In the genomic region with DNA sequence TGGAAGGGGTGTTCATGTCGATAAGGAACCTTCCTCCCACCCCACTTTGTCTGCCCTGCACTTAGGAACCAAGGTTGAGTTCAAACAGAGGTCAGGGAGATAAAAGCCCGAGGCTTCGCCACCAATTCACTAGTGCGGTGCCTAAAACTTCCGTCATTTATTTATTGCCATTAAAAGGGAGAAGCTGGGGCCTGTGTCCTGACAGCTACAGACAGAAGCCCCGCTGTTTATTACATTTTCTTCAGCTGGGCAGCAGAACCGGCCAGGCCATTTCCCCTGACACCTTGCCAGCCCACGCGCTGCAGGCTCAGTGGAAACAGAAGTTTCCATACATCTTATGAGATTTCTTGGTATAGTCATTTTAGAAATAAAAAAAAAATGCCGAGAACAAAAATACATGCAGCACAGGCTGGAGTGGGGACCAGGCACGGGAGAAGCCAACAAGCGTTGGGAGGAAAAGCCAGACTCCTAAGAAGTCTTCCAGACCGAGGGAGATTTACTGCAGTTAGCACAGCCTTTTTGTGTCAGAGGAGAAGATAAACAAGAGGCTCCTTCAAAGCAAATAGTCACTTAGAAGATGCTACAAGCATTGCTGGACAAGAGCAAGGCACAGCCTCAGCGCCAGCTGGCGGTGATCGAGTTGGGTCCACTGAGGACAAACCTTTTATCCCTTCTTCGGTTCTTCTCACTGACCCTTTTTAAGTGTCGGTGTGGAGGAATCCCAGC, we compare ENCODE assay signal across 8 mouse cellular contexts.
DNase-seq lines count a peak whose midpoint lies in the region; ATAC-seq and TF ChIP-seq lines count a peak whose summit lies in the region.

No protein-coding gene starts in this region.

- H3K4me1 ChIP-seq in forebrain, embryonic 14.5 days (ENCODE audit: control insufficient read depth, insufficient read depth, low read length) = no peaks in the 10 kb centered on the region
- H3K4me1 ChIP-seq in forebrain, embryonic 12.5 days = no peaks in the 10 kb centered on the region; the same call in 1 of the 2 replicates
- peaks cover 4% of the 10 kb centered on the region; the same call in 1 of the 2 replicates for H3K4me1 ChIP-seq in kidney, adult 2 months (ENCODE audit: control insufficient read depth, insufficient read depth, low read length)
- H3K4me1 ChIP-seq in lung, embryonic 16.5 days (replicated peaks; ENCODE audit: control insufficient read depth, insufficient read depth, low read length) = peaks cover 21% of the 10 kb centered on the region
- peaks cover 17% of the 10 kb centered on the region for H3K4me1 ChIP-seq in stomach, embryonic 15.5 days

- TF ChIP-seq CTCF in kidney, adult 2 months (conservative IDR thresholded peaks at IDR 0.05; ENCODE audit: insufficient read depth, insufficient read length, low read depth, low read length) = no peak

- no peak overlapping the region for H3K9ac ChIP-seq in forebrain, embryonic 14.5 days (ENCODE audit: low read length)
- H3K9ac ChIP-seq in forebrain, embryonic 12.5 days = no peak overlapping the region
- peak overlapping the region; percentile 47; the same call in 1 of the 2 replicates for H3K9ac ChIP-seq in lung, embryonic 16.5 days (ENCODE audit: low read length)
- no peak overlapping the region for H3K9ac ChIP-seq in stomach, embryonic 15.5 days

- no peaks in the 10 kb centered on the region for H3K36me3 ChIP-seq in forebrain, embryonic 14.5 days (ENCODE audit: control insufficient read depth, insufficient read depth, low read length)
- no peaks in the 10 kb centered on the region for H3K36me3 ChIP-seq in forebrain, embryonic 12.5 days (replicated peaks)
- no peaks in the 10 kb centered on the region for H3K36me3 ChIP-seq in kidney, adult 2 months (ENCODE audit: control insufficient read depth, insufficient read depth, low read length)
- no peaks in the 10 kb centered on the region for H3K36me3 ChIP-seq in lung, embryonic 16.5 days (ENCODE audit: control insufficient read depth, insufficient read depth, low read length)
- H3K36me3 ChIP-seq in stomach, embryonic 15.5 days = no peaks in the 10 kb centered on the region

- no peaks in the 10 kb centered on the region for H3K27me3 ChIP-seq in forebrain, embryonic 14.5 days (replicated peaks; ENCODE audit: control insufficient read depth, insufficient read depth, low read length)
- no peaks in the 10 kb centered on the region for H3K27me3 ChIP-seq in forebrain, embryonic 12.5 days
- no peaks in the 10 kb centered on the region; the same call in 1 of the 2 replicates for H3K27me3 ChIP-seq in kidney, adult 2 months (replicated peaks; ENCODE audit: control insufficient read depth, insufficient read depth, low read length)
- H3K27me3 ChIP-seq in lung, embryonic 16.5 days (ENCODE audit: control insufficient read depth, insufficient read depth, low read depth, low read length) = no peaks in the 10 kb centered on the region
- H3K27me3 ChIP-seq in stomach, embryonic 15.5 days (replicated peaks) = no peaks in the 10 kb centered on the region

- DNase-seq in forebrain, embryonic 14.5 days (ENCODE audit: low spot score) = no peak
- peak; percentile 48 to 57 for DNase-seq in cerebellum, postnatal 14 days
- DNase-seq in kidney, adult 2 months = peak; percentile 53
- DNase-seq in adipocyte (ENCODE audit: low spot score) = no peak

- no peak for TF ChIP-seq POLR2A in kidney, adult 2 months (IDR thresholded peaks at IDR 0.05; ENCODE audit: low read depth, low read length)

- H3K4me2 ChIP-seq in forebrain, embryonic 14.5 days (ENCODE audit: low read length) = no peak overlapping the region
- no peak overlapping the region for H3K4me2 ChIP-seq in forebrain, embryonic 12.5 days
- H3K4me2 ChIP-seq in lung, embryonic 16.5 days (ENCODE audit: low read depth, low read length) = peak overlapping the region; percentile 42
- peak overlapping the region; percentile 30 for H3K4me2 ChIP-seq in stomach, embryonic 15.5 days

- 64% methylated on average over 18 of the region's 18 CpGs for WGBS in forebrain, embryonic 14.5 days
- WGBS in forebrain, embryonic 12.5 days = 55% methylated on average over 18 of the region's 18 CpGs
- WGBS in kidney, adult 2 months = 35% methylated on average over 18 of the region's 18 CpGs
- whole genome bisulfite sequencing in lung, embryonic 16.5 days = 6% methylated on average over 18 of the region's 18 CpGs
- WGBS in stomach, embryonic 15.5 days = 7% methylated on average over 18 of the region's 18 CpGs

- H3K9me3 ChIP-seq in forebrain, embryonic 14.5 days (replicated peaks; ENCODE audit: control insufficient read depth, low read length) = no peaks in the 10 kb centered on the region
- no peaks in the 10 kb centered on the region for H3K9me3 ChIP-seq in forebrain, embryonic 12.5 days
- no peaks in the 10 kb centered on the region for H3K9me3 ChIP-seq in lung, embryonic 16.5 days (ENCODE audit: control insufficient read depth, low read length)
- H3K9me3 ChIP-seq in stomach, embryonic 15.5 days = no peaks in the 10 kb centered on the region

- no peak overlapping the region for H3K4me3 ChIP-seq in forebrain, embryonic 14.5 days (ENCODE audit: low read depth, low read length)
- no peak overlapping the region for H3K4me3 ChIP-seq in forebrain, embryonic 12.5 days (replicated peaks)
- H3K4me3 ChIP-seq in kidney, adult 2 months (ENCODE audit: insufficient read depth, low read depth, low read length) = no peak overlapping the region
- 0 out of 2 replicates have a peak overlapping the region, but pooled peaks have one; percentile 11 for H3K4me3 ChIP-seq in lung, embryonic 16.5 days (ENCODE audit: low read length)
- H3K4me3 ChIP-seq in stomach, embryonic 15.5 days (replicated peaks) = no peak overlapping the region

- no peak for ATAC-seq in forebrain, embryonic 14.5 days
- ATAC-seq in forebrain, embryonic 12.5 days (ENCODE audit: low FRiP score) = no peak
- ATAC-seq in granulocyte monocyte progenitor cell, adult 5-6 weeks (replicated peaks; ENCODE audit: poor library complexity, severe bottlenecking) = peak; percentile 22; the same call in 1 of the 2 replicates
- peak; percentile 75 for ATAC-seq in lung, embryonic 16.5 days (ENCODE audit: low read depth)
- ATAC-seq in stomach, embryonic 15.5 days (ENCODE audit: insufficient read depth, low FRiP score, low read depth) = peak; percentile 60; the same call in 1 of the 2 replicates

- peak overlapping the region; percentile 4; the same call in 1 of the 2 replicates for H3K27ac ChIP-seq in forebrain, embryonic 14.5 days (ENCODE audit: low read depth, low read length)
- no peak overlapping the region for H3K27ac ChIP-seq in forebrain, embryonic 12.5 days
- H3K27ac ChIP-seq in kidney, adult 2 months (ENCODE audit: insufficient read depth, low read depth, low read length) = peak overlapping the region; percentile 69
- peak overlapping the region; percentile 91 for H3K27ac ChIP-seq in lung, embryonic 16.5 days (ENCODE audit: low read length)
- peak overlapping the region; percentile 80 for H3K27ac ChIP-seq in stomach, embryonic 15.5 days

Comparison
In these comparisons a context has a peak if more than half of its experiments do, and no peak if none do; other contexts are left out.
1. ATAC-seq: peak in granulocyte monocyte progenitor cell, adult 5-6 weeks (single experiment), lung, embryonic 16.5 days (single experiment) and stomach, embryonic 15.5 days (single experiment); none in forebrain, embryonic 14.5 days (single experiment) and forebrain, embryonic 12.5 days (single experiment).
2. DNase-seq: peak in cerebellum, postnatal 14 days (2 of 2) and kidney, adult 2 months (single experiment); none in forebrain, embryonic 14.5 days (single experiment) and adipocyte (single experiment).
3. H3K4me2 ChIP-seq: peak in lung, embryonic 16.5 days (single experiment) and stomach, embryonic 15.5 days (single experiment); none in forebrain, embryonic 14.5 days (single experiment) and forebrain, embryonic 12.5 days (single experiment).